Mouse (Mus musculus) olfactory bulb, adult 2 months (tissue): ENCODE results near the gene Il1rapl1.

Source experiments
- CTCF ChIP-seq: fragments of 200-500 bp; IDR thresholded peaks from 2 replicates; pipeline ENCODE4 v1.5.1; 2012; ENCODE audit warnings: low read depth, mild to moderate bottlenecking, low read length, moderate library complexity; ENCODE audit not compliant: insufficient read depth
- POLR2A ChIP-seq: fragments of 200-500 bp; IDR thresholded peaks from 2 replicates; pipeline ENCODE4 v1.6.1; 2012; ENCODE audit warnings: mild to moderate bottlenecking, low read depth, low read length, moderate library complexity; ENCODE audit not compliant: insufficient read depth

GRCm38 (mm10) chrX:88112254-88112653 is 3.2 kb downstream of the Il1rapl1 start:
- TF ChIP-seq CTCF (no peak), POLR2A (no peak)
